Mouse (Mus musculus) ovary, postnatal 10 days (tissue): ENCODE results near the gene 6430548M08Rik.

Experiments used
- DNase-seq: peaks from one replicate; pipeline ENCODE4 v3.0.0; 2022; ENCODE audit warnings: low spot score

6430548M08Rik gene

DNA sequence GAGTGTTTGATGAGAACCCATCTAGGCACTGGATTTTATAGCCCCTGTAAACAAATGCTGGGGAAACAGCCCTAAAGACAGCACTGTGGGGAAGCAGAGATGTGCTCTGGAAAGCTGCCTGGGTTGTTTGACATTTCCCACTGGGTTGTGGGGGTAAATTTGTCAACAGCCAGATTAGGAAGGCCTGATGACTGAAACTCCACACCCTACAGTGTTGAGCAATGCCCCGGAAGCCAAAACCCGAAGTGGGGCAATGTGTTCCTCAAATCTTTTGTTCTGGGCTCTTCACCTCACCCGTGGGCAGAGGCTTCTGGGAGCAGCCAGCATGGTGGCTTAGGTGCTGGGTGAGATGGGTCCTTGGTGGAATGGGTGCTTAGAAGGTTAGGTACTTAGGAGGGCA is 4.8 kb upstream of the 6430548M08Rik start:
- DNase-seq = no peak

DNA sequence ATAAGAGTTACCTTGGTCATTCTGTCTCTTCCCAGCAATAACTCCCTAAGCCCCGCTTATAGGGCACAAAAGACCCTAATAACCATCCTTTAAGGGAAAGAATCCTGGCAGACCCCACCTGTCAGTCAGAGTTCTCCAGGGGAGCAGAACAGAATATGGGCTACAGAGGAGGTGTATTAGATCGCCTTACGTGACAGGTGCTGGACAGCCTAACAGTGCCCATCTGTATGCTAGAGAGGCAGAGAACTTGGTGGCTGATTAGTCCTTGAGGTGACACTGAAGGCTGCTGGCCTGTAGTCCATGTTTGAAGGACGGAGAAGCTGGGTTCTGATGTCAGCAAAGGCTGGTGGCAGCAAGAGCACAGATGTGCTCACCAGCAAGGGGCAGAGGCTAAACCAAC is 3.0 kb upstream of the 6430548M08Rik start:
- no peak for DNase-seq

DNA sequence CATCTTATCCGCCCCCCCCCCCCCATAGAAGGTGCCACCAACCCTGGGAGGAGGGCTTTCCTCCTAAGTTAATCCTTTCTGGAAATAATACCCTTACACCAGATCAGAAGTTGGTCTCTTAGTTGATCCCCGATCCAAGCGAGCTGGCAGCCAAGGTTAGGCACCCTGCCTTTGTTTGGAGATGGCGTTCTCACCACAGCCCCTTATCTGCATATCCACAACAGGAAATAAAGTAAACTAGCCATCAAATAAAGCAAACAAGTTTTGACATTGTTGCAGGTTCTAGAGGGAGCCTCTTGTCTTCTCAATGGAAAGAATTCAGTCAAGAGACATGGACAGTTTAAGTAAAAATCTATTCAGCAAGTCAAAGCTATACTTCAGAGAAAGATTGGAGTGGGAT is 2.6 kb upstream of the 6430548M08Rik start:
- DNase-seq = no peak

DNA sequence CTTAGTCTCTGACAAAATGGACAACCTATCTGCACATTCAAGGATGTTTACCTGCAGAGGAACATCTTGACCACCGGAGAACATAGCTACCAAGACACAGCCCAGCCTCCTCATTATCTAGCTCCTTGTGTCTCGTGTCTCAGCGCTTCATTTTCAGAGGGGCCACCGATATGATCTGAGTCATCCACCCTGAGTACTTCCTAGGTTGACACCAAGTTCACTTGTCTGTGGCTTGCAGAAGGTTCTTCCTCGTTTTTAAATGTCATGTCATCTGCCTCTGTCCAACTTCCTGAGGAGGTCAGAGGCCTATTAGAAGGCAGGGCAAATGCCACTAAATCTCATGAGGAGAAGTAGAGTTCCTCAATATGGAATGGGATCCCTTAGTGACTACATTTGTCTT is 1.4 kb upstream of the 6430548M08Rik start:
- no peak for DNase-seq

DNA sequence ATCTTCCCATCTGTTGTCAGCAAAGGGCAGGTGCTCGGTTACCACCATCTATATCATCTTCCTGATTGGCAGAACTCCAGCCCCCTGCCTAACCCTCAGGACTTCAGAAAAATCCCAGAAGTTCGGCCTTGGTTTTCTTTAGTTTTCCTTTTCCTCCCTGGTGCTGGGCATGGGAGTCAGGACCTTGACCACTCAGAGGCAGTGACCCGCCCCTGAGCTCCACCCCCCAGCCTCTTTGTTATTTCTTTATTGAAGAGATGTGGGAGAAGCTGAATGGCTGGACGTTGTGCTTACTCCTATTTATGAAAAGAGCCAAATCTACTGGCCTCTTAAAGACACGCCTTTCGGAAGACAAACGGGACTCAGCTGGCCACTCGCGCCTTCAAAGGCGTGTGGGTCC is 646 bp upstream of the 6430548M08Rik start:
- DNase-seq = no peak

DNA sequence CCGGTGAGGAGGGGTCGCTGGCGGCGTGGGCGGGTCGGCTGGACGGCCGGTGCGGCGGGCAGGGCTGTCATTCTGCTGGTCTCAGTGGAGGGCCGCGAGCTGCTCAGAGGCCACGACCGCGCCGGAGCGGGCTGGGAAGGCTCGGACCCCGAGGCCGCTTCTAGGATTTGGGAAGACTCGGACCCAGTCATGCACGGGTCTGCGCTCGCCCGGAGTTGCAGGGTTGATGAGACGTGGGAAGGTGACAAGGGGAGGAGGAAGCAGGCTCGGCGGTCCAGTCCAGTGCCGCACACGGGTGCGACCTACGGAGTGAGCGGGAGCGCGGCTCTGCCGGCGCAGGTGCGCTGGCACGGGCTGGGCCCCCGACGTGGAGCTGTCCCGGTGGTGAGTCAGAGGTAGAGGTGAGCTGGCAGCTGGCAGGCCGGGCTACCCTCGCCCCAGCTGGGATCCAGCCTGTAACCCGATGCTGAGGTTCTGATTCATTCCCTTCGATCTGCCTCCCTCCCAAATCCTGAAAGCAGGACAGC is 426 bp downstream of the 6430548M08Rik start:
- no peak for DNase-seq

DNA sequence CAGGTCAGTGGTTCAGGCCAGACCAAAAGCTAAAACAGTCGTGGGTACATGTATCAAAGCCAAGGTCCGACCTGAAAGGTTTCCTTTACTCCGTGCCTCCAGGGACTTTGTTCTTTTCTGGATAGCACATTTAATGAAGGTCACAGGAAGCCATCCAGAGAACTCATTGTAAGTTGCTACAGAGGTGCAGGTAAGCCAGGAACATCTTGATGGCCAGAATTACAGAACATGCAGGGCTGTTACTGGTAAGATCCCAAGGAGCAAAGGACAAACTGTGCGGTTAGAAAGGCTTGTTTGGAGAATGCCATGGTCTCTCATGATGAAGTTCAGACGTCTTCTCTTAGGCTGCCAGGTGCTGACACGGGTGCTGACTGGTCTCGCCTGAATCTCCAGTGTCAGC is 2.6 kb downstream of the 6430548M08Rik start:
- no peak for DNase-seq

DNA sequence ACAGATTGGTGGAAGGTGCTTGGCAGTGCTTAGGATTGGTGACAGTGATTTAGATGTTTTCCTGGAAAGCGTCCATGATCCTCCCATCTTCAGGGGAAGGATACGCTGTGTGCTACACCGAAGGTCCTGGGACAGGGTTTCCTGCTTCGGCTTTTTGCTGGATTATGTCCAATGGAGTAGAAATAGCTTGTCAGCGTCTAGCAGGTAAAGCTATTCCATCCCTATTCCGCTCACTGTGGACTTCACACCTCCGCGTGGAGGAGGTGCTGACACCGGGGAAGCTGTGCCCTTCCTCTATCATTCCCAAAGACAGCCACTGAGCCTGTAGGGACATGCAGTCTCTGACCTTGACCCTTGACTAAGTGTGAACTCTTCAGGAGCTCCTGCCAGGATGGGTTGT is 4.2 kb downstream of the 6430548M08Rik start:
- DNase-seq = no peak

DNA sequence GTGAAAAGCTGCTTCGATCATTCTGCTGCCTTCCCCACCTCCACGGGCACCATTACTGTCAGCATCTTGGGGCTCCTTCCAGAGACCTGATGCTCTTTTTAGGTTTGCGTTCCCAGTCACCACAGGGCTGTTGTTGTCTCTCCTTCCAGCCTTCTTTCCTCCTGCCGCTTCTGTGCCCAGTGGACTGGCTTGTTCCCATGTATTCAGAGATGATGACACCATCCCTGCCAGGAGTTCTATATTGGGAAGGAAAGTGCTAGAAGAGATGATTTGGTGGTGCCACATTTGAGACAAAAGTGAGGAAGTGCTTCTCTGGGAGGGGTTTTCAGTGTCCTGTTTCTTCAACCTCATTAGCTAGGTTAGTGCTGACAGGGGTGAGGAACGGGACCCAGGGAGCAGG is 4.9 kb downstream of the 6430548M08Rik start:
- no peak for DNase-seq

DNA sequence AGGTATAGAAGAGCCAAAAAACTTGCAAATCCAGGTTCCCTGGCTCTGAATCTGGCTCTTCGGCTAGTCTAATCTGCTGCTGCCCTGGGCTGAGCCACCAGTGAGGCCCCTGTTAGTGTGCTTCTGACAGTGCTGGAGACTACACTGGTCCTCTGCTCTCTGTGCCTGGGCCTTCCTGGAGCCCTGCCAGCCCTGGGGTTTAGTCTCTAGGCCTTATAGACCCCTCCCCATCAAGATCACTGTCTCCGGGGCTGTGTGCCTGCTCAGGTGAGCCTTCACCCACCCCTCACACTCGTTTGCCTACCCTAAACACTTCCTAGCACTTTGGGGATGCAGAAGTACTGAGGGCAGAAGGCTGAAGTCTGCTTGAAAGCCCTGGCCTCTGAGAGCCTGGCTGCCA is 5.5 kb downstream of the 6430548M08Rik start:
- no peak for DNase-seq

DNA sequence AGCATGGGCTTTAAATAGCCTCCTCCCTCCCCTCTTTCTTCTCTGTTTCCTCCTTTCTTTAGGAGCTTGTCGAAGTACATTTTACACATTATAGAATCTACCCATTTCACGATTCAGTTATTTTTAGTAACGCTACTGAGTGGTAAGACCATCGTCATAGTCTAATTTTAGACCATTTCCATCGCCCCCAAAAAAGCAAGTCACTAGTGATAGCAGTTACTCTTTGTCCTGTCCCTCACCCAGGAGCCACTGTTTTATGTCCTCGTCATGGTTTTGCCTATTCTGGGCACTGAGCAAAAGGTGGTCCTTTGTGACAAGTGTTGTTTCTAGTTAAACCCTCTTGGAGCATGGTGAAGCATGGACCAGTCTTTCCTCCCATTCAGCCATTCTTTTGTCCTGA is 6.0 kb downstream of the 6430548M08Rik start:
- no peak for DNase-seq

DNA sequence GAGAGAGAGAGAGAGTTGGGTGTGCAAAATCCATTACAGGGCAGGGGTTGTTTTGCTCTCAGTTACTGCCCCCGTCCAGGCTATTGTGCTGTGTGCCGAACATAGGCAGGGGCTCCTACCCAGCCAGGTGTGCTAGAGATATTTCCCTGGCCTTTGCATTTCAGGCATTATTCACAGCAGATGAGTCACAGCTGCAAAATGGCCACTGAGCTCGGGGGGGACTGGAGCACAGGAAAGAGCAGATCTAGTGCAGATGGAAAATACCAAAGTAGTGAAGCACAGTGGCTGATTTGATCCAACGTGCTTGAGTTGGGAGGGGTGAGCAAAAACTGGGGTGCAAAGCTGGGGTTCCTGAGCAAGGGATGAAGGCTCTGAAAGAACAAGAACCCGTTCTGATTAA is 7.0 kb downstream of the 6430548M08Rik start:
- DNase-seq = no peak

DNA sequence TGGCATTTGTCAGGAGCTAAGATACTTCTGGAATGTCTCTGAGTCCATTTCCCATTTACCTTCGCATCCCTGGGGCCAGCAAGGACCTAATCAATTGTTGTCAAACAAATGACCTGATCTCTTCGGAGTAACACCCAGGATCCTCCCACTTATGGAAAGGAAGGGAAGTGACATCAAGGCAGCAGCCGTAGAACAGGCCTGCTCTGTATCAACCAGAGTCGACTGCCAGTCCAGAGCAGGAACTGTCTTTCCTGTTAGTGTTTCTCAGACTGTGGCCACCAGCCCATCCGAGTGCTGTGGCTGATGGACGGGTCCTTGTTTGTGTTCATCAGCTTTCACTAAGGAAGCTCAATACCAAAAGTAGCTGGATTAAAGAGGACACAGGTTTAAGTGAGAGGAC is 10.3 kb downstream of the 6430548M08Rik start:
- DNase-seq = no peak

DNA sequence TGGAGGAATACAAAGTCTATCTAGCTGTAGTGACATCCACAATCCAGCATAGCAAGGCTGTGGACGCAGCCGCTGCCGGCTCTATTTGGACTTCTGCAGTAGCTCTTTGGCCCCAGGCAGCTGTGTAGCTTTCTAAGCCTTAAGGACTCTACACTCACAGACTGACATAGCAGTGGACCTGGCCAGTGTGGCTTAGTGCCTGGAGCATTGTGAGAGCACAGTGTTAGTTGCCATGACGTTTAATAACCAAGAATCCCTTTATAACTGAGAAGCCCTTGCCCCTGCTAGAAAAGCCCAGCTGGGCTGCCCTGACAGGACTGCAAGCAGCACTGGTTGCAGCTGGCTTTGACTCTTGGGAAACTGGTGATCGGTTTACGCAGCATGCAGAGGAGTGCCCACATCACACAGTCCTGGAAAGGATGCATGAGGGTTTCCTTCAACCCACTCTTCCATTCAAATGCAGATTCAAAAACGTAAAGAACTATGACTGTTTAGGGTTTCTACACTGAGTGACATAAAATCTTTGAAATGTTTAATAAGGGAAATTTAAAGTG is 11.0 kb downstream of the 6430548M08Rik start:
- no peak for DNase-seq

DNA sequence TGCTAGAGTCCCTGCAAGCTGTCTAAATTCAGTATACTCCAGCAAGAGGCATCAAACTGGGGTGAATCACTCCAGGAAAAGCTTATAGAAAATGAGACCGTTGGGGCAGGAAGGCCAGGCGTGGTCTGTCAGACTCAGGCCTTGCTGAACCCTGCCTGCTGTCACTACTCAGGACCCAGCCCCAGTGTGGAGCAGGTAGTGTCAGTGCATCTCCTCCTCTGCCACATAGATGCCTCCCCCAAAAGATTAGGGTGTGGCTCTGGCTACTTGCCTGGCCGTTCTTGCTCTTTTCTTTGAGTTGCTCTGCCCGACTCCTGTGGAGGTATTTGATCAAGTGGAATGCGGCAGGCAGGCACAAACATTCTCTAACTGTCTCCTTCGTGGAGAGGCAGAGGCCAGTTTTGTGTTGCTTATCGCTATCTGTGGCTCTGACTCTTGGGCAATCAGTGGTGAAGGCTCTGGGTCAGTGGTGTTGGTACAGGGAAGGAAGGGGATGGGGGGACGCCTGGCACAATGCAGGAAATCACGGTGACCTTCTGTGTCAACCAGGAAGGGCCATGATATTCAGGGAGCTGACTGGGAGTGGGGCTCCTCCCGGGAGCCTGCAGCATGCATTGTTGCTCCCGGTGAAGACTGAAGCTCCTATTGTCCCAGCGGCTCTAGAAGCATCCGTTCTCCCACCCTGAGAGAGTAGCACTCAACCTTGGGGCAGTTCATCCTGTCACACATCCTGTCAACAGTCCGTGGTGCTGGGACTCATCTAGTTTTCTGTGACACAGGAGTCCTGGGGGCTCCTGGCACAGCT is 12.6 kb downstream of the 6430548M08Rik start:
- DNase-seq = no peak

DNA sequence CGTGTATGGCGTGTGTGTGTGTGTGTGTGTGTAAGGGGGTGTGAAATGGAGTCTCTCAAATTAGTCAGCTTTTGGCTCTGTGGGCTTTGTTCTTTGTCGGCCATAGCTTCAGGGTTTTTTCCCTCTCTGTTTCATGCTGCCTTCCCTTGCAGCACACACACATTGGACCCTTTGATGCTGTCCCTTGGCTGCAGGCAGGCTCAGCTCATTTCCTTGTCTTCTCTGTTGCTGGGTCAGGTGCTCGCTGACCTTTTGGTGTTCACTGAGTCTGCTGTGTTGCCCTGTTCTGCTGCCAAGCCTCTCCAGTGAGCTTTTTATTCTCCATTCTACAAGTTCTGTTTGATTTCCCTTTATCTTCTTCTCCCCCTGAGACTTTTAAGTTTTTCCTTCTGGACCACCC is 15.6 kb downstream of the 6430548M08Rik start:
- no peak for DNase-seq

DNA sequence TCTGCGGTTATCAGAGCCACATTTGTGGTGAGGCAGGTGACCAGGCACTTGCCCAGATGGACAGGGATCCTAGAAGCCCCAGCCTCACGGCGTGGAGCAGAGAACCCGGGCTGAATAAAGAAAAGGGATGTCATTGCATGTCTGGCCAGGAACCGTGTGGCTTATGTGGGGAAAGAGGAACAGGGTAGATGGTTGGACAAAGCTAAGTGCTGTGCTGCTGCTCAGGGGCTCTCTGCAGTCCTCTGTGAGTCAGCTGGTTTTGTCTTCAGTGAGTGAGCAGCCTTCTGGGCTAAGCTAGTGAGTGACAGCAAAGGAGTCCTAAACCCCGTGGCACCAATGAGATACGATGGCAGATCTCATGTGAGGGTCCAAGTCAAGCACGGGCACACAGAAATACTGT is 17.2 kb downstream of the 6430548M08Rik start:
- DNase-seq = no peak

DNA sequence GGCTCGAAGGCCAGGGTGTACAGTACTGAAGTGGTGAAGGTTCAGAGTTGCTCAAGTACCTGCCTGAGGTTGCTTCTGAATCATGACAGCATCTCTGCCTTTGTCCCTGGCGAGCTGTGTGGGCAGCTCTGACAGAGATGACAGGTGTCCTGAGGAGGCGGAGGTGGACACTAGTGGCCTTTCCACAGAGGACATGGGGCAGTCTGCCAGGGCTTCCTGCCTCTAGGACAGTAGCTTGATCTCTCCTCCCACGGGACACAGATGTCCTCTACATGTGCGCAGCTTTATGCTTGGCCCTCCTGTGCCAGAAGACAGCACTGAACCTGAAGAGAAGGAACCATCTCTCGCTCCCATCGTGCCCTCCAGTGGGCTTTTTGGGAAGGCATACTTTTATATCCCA is 19.2 kb downstream of the 6430548M08Rik start:
- DNase-seq = no peak

DNA sequence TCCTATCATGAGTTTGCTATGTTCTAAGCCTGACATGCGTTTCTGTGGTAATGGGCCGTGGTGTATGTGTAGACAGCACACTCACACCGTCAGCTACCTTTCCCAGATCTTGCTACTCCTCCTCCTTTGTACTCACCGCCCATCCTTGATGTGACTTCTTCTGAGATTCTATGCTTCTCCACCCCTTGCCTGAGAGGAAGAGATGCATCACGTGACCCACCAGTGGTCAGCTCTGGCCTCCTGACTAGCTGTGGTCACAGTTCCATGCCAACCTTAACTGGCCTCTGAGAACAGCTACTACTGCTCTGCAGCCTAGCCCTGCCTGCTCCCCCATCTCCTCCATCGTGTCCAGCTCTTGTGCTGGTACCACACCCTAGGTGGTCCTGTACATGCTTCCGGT is 21.7 kb downstream of the 6430548M08Rik start:
- no peak for DNase-seq

DNA sequence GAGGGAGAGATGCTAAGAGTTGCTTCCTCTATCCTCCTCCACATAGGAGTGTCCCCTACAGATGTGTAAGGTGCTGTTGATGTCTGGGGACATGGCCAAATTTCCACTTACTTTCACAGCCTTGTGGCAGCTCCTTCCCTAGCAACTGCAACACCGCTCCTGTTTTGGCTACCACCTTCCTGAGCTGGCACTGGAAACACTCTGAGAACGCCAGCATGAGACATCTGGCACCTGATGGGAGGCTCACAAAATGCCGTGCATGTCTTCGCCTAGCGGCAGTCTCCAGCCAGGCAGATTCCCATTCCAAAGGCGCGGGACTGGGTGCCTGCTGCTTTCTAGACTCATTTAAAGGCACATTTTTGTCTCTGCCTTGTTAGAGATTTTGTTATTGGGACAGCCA is 22.7 kb downstream of the 6430548M08Rik start:
- DNase-seq = no peak

DNA sequence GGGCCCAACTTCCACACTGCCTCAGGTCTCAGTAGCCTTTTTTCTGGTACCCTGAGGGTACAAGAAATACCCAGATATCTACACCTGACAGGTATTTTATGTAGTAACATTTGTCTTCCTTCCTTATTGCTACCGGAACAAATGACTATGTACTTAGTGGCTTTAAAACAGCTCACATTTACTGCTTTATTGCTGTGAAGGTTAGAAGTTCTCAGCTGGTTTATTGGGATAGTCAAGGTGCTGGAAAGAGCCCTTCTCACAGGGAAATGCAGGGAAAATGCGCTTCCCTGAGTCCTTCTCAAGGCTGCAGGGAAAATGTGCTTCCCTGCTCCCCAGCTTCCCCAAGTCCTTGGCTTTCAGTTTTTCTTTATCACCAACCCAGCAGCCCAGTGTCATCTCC is 25.0 kb downstream of the 6430548M08Rik start:
- DNase-seq = no peak

DNA sequence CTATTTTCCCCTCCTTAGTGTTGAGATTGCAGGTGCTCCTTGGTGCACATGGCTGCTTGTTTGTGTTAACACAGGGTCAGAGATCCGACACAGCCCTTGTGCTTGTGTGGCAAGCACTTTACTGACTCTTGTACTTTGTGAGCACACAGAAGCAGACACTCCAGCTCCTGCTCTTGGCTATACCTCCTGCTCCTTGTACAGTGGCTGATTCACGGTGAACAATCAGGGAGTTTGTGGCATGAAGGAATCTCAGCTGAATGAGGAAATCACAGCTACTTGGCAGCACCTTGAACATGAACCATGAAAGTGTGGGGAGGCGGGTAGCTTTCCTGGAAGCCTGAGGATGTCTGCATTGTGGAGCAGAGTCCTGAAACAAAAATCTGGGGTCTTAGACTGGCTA is 26.8 kb downstream of the 6430548M08Rik start:
- no peak for DNase-seq

DNA sequence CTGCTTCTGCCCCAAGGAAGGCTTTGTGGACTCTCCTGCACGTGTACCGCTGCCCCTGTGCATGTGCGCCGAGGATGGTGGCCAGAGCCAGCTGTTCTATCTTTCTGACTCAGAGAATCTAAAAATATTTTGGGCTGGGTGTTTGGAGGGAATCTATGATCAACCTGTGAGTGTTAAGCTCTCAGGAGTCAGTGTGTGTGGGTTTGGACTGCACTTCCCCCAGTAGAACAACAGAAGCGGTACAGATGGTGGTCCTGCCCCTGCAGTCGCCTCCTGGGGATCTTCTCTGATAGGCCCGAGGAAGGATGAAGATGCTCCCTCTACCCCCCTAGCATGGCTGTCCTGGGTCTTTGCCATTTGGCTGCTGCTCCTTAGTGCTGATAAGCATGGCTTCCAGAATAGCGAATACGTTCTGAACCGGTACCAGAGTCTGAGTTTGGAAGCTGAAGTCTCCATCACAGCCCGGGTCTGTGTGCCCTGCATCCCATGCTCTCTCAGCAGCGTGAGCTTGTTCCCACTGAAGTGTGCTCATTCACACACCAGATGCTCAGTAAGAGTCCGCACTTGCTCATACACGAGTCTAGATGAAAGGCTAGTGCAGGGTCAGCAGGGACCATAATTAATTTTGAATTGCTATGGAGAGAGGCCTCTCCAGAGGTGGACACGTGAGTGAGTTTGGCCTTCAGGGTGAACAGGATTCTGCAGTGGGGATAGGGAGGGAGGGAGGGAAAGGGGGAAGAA is 30.1 kb downstream of the 6430548M08Rik start:
- no peak for DNase-seq
